Mouse (Mus musculus) lung, postnatal 0 days (tissue): ENCODE data around the gene Zmym4. TPM values are rescaled to one million over a fixed set of nuclear protein-coding genes. Genes with fewer than 3 reads are reported as not detected.

Experiments
- ATAC-seq: fragments of 200-750 bp; cut with Nextera tagmentation; 2 replicates; pipeline ENCODE4 v1.8.0; 2017; ENCODE audit warnings: moderate library complexity
- DNase-seq: peaks from one replicate; pipeline ENCODE4 v3.0.0-alpha.2; 2016; ENCODE audit warnings: low spot score
- H3K27ac ChIP-seq: fragments of 300-500 bp; sonication (generic); 2 replicates; pipeline ENCODE4 v1.5.1; 2014; ENCODE audit warnings: antibody characterized with exemption, mild to moderate bottlenecking, low read length, mixed read lengths
- H3K27me3 ChIP-seq: fragments of 300-500 bp; sonication (generic); replicated peaks from 2 replicates; pipeline ENCODE4 v1.6.1; 2014; ENCODE audit warnings: low read length, mixed read lengths; ENCODE audit not compliant: insufficient read depth
- H3K36me3 ChIP-seq: fragments of 300-500 bp; sonication (generic); 2 replicates; pipeline ENCODE4 v1.6.1; 2014; ENCODE audit warnings: low read length, mixed read lengths; ENCODE audit not compliant: insufficient read depth
- H3K4me1 ChIP-seq: fragments of 300-500 bp; sonication (generic); 2 replicates; pipeline ENCODE4 v1.6.1; 2014; ENCODE audit warnings: antibody characterized with exemption, low read depth, low read length, mixed read lengths; ENCODE audit not compliant: insufficient read depth
- H3K4me2 ChIP-seq: fragments of 300-500 bp; sonication (generic); replicated peaks from 2 replicates; pipeline ENCODE4 v1.6.1; 2014; ENCODE audit warnings: low read depth, mild to moderate bottlenecking, low read length, moderate library complexity, mixed read lengths
- H3K4me3 ChIP-seq: fragments of 300-500 bp; sonication (generic); 2 replicates; pipeline ENCODE4 v1.5.1; 2014; ENCODE audit warnings: low read depth, low read length
- H3K9ac ChIP-seq: fragments of 300-500 bp; sonication (generic); replicated peaks from 2 replicates; pipeline ENCODE4 v1.6.1; 2014; ENCODE audit warnings: low read depth, mild to moderate bottlenecking
- H3K9me3 ChIP-seq: fragments of 300-500 bp; sonication (generic); 2 replicates; pipeline ENCODE4 v1.6.1; 2016; ENCODE audit warnings: low read length, mixed read lengths
- CTCF ChIP-seq: IDR thresholded peaks from 2 replicates; pipeline ENCODE4 v1.5.1; 2016; ENCODE audit warnings: antibody characterized with exemption, mild to moderate bottlenecking
- EP300 ChIP-seq: IDR thresholded peaks from 2 replicates; pipeline ENCODE4 v1.6.1; 2016; ENCODE audit warnings: antibody characterized with exemption, mild to moderate bottlenecking, control low read depth
- WGBS: fragments of 180-500 bp; shearing (Covaris S2); extraction: QIAGEN DNeasy Blood & Tissue Kit; methylation state at CpG from one replicate; pipeline ENCODE4 v1.1.7; 2014; 5-methylcytosine and 5-hydroxymethylcytosine counted together
- polyA plus RNA-seq: library from polyadenylated mRNA; unstranded; fragments of >200 nt; fragmentation: Nextera tagmentation; extraction: Ambion mirVana; gene quantifications from 2 replicates; pipeline ENCODE4 v1.2.1, GENCODE M21; 2015

The Zmym4 gene
- polyA plus RNA-seq, 1 experiment from 2014 or later = 8.6 TPM

- no peak for ATAC-seq
- Histone ChIP-seq H3K9me3 (no peaks in the 10 kb centered on the region), H3K4me1 (no peaks in the 10 kb centered on the region), H3K4me2 (no peak overlapping the region), H3K9ac (no peak overlapping the region), H3K27me3 (no peaks in the 10 kb centered on the region), H3K36me3 (no peaks in the 10 kb centered on the region), H3K27ac (no peak overlapping the region), H3K4me3 (no peak overlapping the region)
- no peak for DNase-seq
- TF ChIP-seq CTCF = no peak
- TF ChIP-seq EP300 = no peak
- 41% methylated on average over 3 of the region's 3 CpGs for WGBS
Measured at GRCm38 (mm10) chr4:126983321-126983720, 15.4 kb upstream of the Zmym4 start.

- WGBS = 76% methylated on average over 3 of the region's 3 CpGs
- H3K36me3 ChIP-seq = no peaks in the 10 kb centered on the region
- no peak overlapping the region for H3K9ac ChIP-seq
- H3K4me1 ChIP-seq = no peaks in the 10 kb centered on the region
- H3K4me2 ChIP-seq = no peak overlapping the region
- H3K4me3 ChIP-seq = no peak overlapping the region
- H3K27me3 ChIP-seq = no peaks in the 10 kb centered on the region
- TF ChIP-seq CTCF (peak; percentile 25; the same call in 1 of the 2 replicates), EP300 (no peak)
- no peak overlapping the region for H3K27ac ChIP-seq
- ATAC-seq = no peak
- peak; percentile 16 for DNase-seq
- H3K9me3 ChIP-seq = no peaks in the 10 kb centered on the region
Measured at GRCm38 (mm10) chr4:126978706-126979105, 10.8 kb upstream of the Zmym4 start.

GRCm38 (mm10) chr4:126977467-126977866 is 9.5 kb upstream of the Zmym4 start:
- DNase-seq (peak; percentile 32), ATAC-seq (no peak)
- Histone ChIP-seq H3K4me3 (no peak overlapping the region), H3K9me3 (no peaks in the 10 kb centered on the region), H3K27ac (no peak overlapping the region), H3K9ac (no peak overlapping the region), H3K27me3 (no peaks in the 10 kb centered on the region), H3K36me3 (no peaks in the 10 kb centered on the region), H3K4me2 (no peak overlapping the region), H3K4me1 (no peaks in the 10 kb centered on the region)
- TF ChIP-seq EP300 (no peak), CTCF (peak; percentile 63)

- TF ChIP-seq CTCF (no peak), EP300 (no peak)
- Histone ChIP-seq H3K4me3 (peak overlapping the region; percentile 82), H3K4me1 (no peaks in the 10 kb centered on the region), H3K36me3 (no peaks in the 10 kb centered on the region), H3K27me3 (no peaks in the 10 kb centered on the region), H3K4me2 (peak overlapping the region; percentile 78), H3K9me3 (no peaks in the 10 kb centered on the region), H3K27ac (peak overlapping the region; percentile 85), H3K9ac (peak overlapping the region; percentile 94)
- DNase-seq (peak; percentile 58), ATAC-seq (peak; percentile 8; the same call in 1 of the 2 replicates)
- 4% methylated on average over 14 of the region's 53 CpGs for WGBS
Measured at GRCm38 (mm10) chr4:126967241-126967863, 583 bp downstream of the Zmym4 start.

- TF ChIP-seq EP300 (no peak), CTCF (no peak)
- Histone ChIP-seq H3K36me3 (no peaks in the 10 kb centered on the region), H3K4me3 (no peak overlapping the region), H3K27me3 (no peaks in the 10 kb centered on the region), H3K9ac (no peak overlapping the region), H3K4me1 (no peaks in the 10 kb centered on the region), H3K9me3 (no peaks in the 10 kb centered on the region), H3K27ac (no peak overlapping the region), H3K4me2 (no peak overlapping the region)
- ATAC-seq = no peak
- no peak for DNase-seq
Measured at GRCm38 (mm10) chr4:126958682-126959081, 9.3 kb downstream of the Zmym4 start.

- Histone ChIP-seq H3K27ac (no peak overlapping the region), H3K4me1 (no peaks in the 10 kb centered on the region), H3K4me3 (no peak overlapping the region), H3K36me3 (no peaks in the 10 kb centered on the region), H3K9ac (no peak overlapping the region), H3K4me2 (no peak overlapping the region), H3K9me3 (no peaks in the 10 kb centered on the region), H3K27me3 (no peaks in the 10 kb centered on the region)
- WGBS = 83% methylated on average over 2 of the region's 2 CpGs
- TF ChIP-seq EP300 (no peak), CTCF (no peak)
- no peak for ATAC-seq
- no peak for DNase-seq
Measured at GRCm38 (mm10) chr4:126958261-126958660, 9.7 kb downstream of the Zmym4 start.

GRCm38 (mm10) chr4:126957434-126957833 is 10.5 kb downstream of the Zmym4 start:
- no peak for DNase-seq
- Histone ChIP-seq H3K4me2 (no peak overlapping the region), H3K4me1 (no peaks in the 10 kb centered on the region), H3K9me3 (no peaks in the 10 kb centered on the region), H3K9ac (no peak overlapping the region), H3K27ac (no peak overlapping the region), H3K4me3 (no peak overlapping the region), H3K27me3 (no peaks in the 10 kb centered on the region), H3K36me3 (no peaks in the 10 kb centered on the region)
- ATAC-seq = no peak
- TF ChIP-seq EP300 (no peak), CTCF (no peak)
- WGBS = 85% methylated on average over 3 of the region's 3 CpGs
